Mouse (Mus musculus) limb, embryonic 12.5 days (tissue): Measurements from ENCODE around the gene Olfr1123. TPM values are rescaled to one million over a fixed set of nuclear protein-coding genes. Genes with fewer than 3 reads are reported as not detected.
"Not testable (repeated sequence)": the region's sequence is repeated elsewhere in the genome, so short reads cannot be mapped to it uniquely, and the experiment has no call there.

Source experiments
- ATAC-seq: fragments of 200-750 bp; cut with Nextera tagmentation; 2 replicates; pipeline ENCODE4 v1.8.0; 2017; ENCODE audit warnings: low read depth, moderate TSS enrichment; ENCODE audit not compliant: insufficient number of reproducible peaks, insufficient read depth, low FRiP score, low TSS enrichment
- H3K27ac ChIP-seq: fragments of 300-500 bp; sonication (generic); 2 replicates; pipeline ENCODE4 v1.5.1; 2016; ENCODE audit warnings: mild to moderate bottlenecking, moderate library complexity
- H3K27me3 ChIP-seq: fragments of 300-500 bp; sonication (generic); 2 replicates; pipeline ENCODE4 v1.6.1; 2016; ENCODE audit warnings: mild to moderate bottlenecking, moderate library complexity
- H3K36me3 ChIP-seq: fragments of 300-500 bp; sonication (generic); 2 replicates; pipeline ENCODE4 v1.6.1; 2016; ENCODE audit warnings: mild to moderate bottlenecking, moderate library complexity
- H3K4me1 ChIP-seq: fragments of 300-500 bp; sonication (generic); replicated peaks from 2 replicates; pipeline ENCODE4 v1.6.1; 2016
- H3K4me2 ChIP-seq: fragments of 300-500 bp; sonication (generic); 2 replicates; pipeline ENCODE4 v1.6.1; 2016; ENCODE audit warnings: mild to moderate bottlenecking, moderate library complexity
- H3K4me3 ChIP-seq: fragments of 300-500 bp; sonication (generic); replicated peaks from 2 replicates; pipeline ENCODE4 v1.5.1; 2016; ENCODE audit warnings: mild to moderate bottlenecking
- H3K9ac ChIP-seq: fragments of 300-500 bp; sonication (generic); replicated peaks from 2 replicates; pipeline ENCODE4 v1.6.1; 2016; ENCODE audit warnings: mild to moderate bottlenecking, moderate library complexity
- H3K9me3 ChIP-seq: fragments of 300-500 bp; sonication (generic); 2 replicates; pipeline ENCODE4 v1.6.1; 2016; ENCODE audit warnings: mild to moderate bottlenecking, moderate library complexity
- WGBS: fragments of 180-500 bp; shearing (Covaris S2); methylation state at CpG from one replicate; pipeline ENCODE4 v1.1.7; 2016; 5-methylcytosine and 5-hydroxymethylcytosine counted together
- polyA plus RNA-seq: library from polyadenylated mRNA; unstranded; fragments of >200 nt; fragmentation: Nextera tagmentation; extraction: Ambion mirVana; gene quantifications from 2 replicates; pipeline ENCODE4 v1.2.1, GENCODE M21; 2016

Gene Olfr1123
- not detected in 2 replicates for polyA plus RNA-seq

DNA sequence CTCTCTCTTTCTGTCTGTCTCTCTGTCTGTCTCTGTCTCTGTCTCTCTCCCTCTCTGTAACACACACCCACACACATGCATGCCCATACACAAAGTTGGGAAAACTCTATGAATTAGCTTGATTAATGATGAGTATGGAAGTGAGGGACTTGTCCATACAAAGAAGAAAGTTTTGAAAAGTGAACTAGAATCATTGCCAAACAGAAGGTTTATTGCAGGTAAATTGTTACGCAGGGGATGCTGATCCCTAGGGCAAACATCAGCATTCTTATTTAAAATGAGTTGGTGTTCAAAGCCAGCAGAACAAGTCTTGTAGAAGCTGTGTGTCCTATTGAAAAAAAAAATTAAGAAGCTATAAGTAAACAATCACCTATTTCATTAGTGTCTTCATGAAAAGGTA lies at the start of gene Olfr1123:
Olfr1123 (plus strand) TSS at position 301 of the 400 bp plus-strand sequence.
- H3K4me1 ChIP-seq: no peaks in the 10 kb centered on the region
- WGBS: 80% methylated on average over 1 of the region's 1 CpGs
- ATAC-seq: no peak

DNA sequence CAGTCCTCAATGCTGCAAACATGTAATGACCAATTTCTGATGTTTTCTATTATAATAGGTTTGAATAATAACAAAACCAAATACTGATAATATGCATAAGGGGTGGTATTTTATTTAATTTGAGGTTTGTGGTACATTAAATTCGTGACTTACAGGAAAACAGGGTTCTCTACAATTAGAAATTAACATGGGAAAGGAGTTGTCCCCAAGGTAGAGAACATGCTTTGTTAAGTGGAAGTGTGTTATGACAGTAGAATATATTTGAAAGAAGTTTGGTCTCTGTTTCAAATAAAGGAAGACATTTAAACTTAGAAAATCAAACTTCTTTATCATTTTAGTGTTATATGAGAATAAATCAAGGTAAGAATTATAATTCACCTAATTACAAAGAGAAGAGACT lies 46.8 kb upstream of the Olfr1123 start, which contains the start of gene Olfr1121:
Olfr1121 (plus strand) TSS at position 301 of the 400 bp plus-strand sequence.
- Histone ChIP-seq H3K27me3 (no peaks in the 10 kb centered on the region), H3K9ac (no peak within 1 kb of the TSS), H3K4me1 (no peaks in the 10 kb centered on the region), H3K9me3 (no peaks in the 10 kb centered on the region), H3K4me3 (no peak within 1 kb of the TSS), H3K4me2 (no peak within 1 kb of the TSS), H3K36me3 (no peaks in the 10 kb centered on the region), H3K27ac (no peak within 1 kb of the TSS)
- WGBS: 56% methylated on average over 1 of the region's 1 CpGs
- ATAC-seq: no peak

More for the DNA sequence above, at the start of gene Olfr1123:
- Histone ChIP-seq H3K4me3 (no peak within 1 kb of the TSS), H3K9me3 (no peaks in the 10 kb centered on the region), H3K4me2 (no peak within 1 kb of the TSS), H3K36me3 (no peaks in the 10 kb centered on the region), H3K9ac (no peak within 1 kb of the TSS), H3K27ac (no peak within 1 kb of the TSS), H3K27me3 (no peaks in the 10 kb centered on the region)

DNA sequence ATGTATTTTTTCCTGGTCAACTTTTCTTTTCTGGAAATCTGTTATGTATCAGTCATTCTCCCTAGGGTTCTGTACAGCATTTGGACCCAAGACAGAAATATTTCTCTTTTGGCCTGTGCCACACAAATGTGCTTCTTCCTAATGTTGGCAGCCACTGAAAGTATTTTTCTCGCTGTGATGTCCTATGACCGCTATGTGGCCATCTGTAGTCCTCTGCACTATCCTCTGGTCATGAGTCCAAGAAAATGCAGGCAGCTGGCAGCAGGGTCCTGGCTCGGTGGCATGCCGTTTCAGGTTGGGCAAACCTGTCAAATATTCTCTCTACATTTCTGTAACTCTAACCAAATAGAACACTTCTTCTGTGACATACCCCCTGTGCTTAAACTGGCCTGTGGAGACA lies 44.7 kb upstream of the Olfr1123 start:
- Histone ChIP-seq H3K4me2 (no peak overlapping the region), H3K9ac (no peak overlapping the region), H3K27me3 (no peaks in the 10 kb centered on the region), H3K9me3 (no peaks in the 10 kb centered on the region), H3K4me3 (no peak overlapping the region), H3K36me3 (no peaks in the 10 kb centered on the region), H3K4me1 (no peaks in the 10 kb centered on the region), H3K27ac (no peak overlapping the region)
- WGBS: 93% methylated on average over 4 of the region's 4 CpGs
- ATAC-seq: no peak

DNA sequence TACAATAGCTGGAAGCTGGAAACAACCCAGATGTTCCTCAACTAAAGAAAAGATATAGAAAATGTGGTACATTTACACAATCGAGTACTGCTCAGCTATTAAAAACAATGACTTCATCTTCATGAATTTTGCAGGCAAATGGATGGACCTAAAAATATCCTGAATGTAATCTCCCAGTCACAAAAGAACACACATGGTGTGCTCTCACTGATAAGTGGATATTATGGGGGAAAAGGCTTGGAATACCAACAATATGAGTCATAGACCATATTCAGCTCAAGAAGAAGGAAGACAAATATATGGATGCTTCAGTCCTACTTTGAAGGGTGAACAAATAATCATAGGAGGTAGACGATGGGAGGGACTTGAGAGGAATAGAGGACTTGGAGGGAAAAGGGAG lies 32.5 kb upstream of the Olfr1123 start:
- no peak for ATAC-seq
- WGBS: 90% methylated on average over 2 of the region's 2 CpGs
- H3K36me3 ChIP-seq: no peaks in the 10 kb centered on the region
- H3K27me3 ChIP-seq: no peaks in the 10 kb centered on the region
- H3K9me3 ChIP-seq: no peaks in the 10 kb centered on the region
- no peak overlapping the region for H3K4me2 ChIP-seq
- no peak overlapping the region for H3K9ac ChIP-seq
- no peak overlapping the region for H3K4me3 ChIP-seq
- H3K27ac ChIP-seq: no peak overlapping the region
- H3K4me1 ChIP-seq: no peaks in the 10 kb centered on the region

DNA sequence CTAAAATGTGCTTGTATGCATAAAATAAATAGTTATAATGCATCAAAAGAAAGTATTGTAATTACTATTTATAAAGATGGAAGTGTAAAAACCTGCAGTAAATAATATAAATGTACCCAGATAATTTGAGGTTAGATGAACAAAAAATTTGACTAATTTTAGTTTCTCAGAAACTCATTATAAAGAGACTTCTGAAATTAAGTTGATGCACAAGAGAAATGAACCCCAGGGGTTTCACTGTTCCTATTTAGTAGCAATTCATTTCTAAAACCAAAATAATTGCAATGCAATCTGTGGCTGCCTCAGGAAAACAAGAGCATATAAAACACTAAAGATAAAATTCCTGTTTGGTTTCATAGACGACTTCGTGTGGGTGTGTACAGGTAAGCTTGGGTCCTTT lies 30.9 kb upstream of the Olfr1123 start, which contains the start of gene Olfr1122:
Olfr1122 (plus strand) TSS at position 301 of the 400 bp plus-strand sequence.
- Histone ChIP-seq H3K9me3 (no peaks in the 10 kb centered on the region), H3K9ac (no peak within 1 kb of the TSS), H3K27me3 (no peaks in the 10 kb centered on the region), H3K4me3 (no peak within 1 kb of the TSS), H3K36me3 (no peaks in the 10 kb centered on the region), H3K4me2 (no peak within 1 kb of the TSS), H3K4me1 (no peaks in the 10 kb centered on the region), H3K27ac (no peak within 1 kb of the TSS)
- 82% methylated on average over 2 of the region's 2 CpGs for WGBS
- ATAC-seq: no peak

DNA sequence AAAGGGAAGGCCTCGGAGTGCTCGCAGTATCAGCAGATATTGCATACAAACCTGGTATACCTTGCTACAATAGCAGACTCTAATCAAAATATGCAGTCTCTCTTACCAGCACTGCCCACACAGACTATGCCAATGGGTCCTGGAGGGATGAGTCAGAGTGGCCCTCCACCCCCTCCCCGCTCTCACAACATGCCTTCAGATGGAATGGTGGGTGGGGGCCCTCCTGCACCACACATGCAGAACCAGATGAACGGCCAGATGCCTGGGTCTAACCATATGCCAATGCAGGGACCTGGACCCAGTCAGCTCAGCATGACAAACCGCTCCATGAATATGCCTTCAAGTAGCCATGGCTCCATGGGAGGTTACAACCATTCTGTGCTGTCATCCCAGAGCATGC lies 22.8 kb upstream of the Olfr1123 start:
- H3K27ac ChIP-seq, H3K27me3 ChIP-seq, H3K4me3 ChIP-seq, H3K4me2 ChIP-seq, H3K4me1 ChIP-seq, H3K9me3 ChIP-seq, H3K9ac ChIP-seq, ATAC-seq, H3K36me3 ChIP-seq: not testable (repeated sequence)
- 94% methylated on average over 5 of the region's 5 CpGs for WGBS

DNA sequence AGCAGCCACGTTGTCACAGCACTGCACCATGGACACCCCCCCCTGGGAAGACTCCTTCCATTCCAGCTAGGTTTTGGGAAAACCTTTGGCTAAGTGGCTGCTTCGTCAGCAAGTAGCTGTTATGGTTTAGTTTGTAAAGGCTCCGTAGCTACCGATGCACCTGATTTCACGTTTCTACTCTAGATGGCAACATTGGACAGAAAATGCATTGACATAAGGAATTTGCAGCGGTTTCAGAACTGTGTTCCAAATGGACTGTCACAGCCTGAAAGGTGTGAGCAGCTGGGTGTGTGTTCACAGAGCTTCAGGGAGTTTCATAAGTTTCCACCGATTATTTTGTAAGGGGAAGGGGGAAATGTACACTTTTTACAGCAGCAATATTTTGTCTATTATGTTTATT lies 21.7 kb upstream of the Olfr1123 start:
- not testable (repeated sequence) for ATAC-seq, H3K36me3 ChIP-seq, H3K27ac ChIP-seq, H3K27me3 ChIP-seq, H3K4me2 ChIP-seq, H3K4me3 ChIP-seq, H3K4me1 ChIP-seq, H3K9me3 ChIP-seq, H3K9ac ChIP-seq
- WGBS: 88% methylated on average over 7 of the region's 7 CpGs

DNA sequence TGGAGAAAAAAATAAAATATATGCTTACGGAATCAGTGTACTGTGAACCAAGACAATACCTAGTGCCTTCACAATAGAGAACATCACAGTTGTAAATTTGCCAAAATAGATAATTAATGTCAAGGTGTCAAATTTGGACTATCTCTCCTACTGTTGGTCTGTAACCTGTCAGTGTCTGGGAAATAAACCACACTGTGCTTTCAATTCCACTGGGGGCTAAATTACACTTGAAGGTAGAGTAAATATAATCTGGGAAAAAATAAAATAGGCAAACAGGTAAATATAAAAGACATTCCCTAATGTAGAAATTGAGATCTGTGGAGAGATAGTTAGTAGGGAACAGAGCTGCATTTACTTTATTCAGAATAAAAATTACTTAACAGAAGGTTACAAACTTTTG lies 13.5 kb downstream of the Olfr1123 start, which contains the start of gene Olfr1124:
Olfr1124 (plus strand) TSS at position 301 of the 400 bp plus-strand sequence.
- Histone ChIP-seq H3K9me3 (no peaks in the 10 kb centered on the region), H3K9ac (no peak within 1 kb of the TSS), H3K27ac (no peak within 1 kb of the TSS), H3K4me1 (no peaks in the 10 kb centered on the region), H3K36me3 (no peaks in the 10 kb centered on the region), H3K27me3 (no peaks in the 10 kb centered on the region), H3K4me3 (no peak within 1 kb of the TSS), H3K4me2 (no peak within 1 kb of the TSS)
- no peak for ATAC-seq
- WGBS: 98% methylated on average over 1 of the region's 1 CpGs

DNA sequence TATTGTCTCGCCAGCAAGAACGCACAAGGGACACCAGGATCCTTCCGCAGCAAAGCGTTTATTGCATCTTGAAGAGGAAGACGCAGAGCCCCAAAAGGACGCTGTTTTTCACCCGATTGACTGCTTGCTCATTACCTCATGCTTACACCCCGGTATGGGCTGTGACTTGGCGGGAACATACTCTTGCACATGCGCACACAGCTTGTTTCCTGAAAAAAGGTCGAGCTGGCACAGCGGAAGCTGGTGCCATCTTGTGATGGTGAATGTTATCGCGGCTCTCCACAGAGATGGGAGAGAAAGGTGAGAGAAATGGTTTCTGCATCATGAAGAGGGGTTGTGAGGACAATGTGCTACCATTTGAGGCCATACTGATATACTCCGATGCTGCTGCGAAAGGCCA lies 21.3 kb downstream of the Olfr1123 start:
- Histone ChIP-seq H3K4me3 (no peak overlapping the region), H3K4me1 (no peaks in the 10 kb centered on the region), H3K36me3 (no peaks in the 10 kb centered on the region), H3K4me2 (no peak overlapping the region), H3K27ac (no peak overlapping the region), H3K27me3 (no peaks in the 10 kb centered on the region), H3K9me3 (no peaks in the 10 kb centered on the region), H3K9ac (no peak overlapping the region)
- 92% methylated on average over 16 of the region's 16 CpGs for WGBS
- no peak for ATAC-seq

DNA sequence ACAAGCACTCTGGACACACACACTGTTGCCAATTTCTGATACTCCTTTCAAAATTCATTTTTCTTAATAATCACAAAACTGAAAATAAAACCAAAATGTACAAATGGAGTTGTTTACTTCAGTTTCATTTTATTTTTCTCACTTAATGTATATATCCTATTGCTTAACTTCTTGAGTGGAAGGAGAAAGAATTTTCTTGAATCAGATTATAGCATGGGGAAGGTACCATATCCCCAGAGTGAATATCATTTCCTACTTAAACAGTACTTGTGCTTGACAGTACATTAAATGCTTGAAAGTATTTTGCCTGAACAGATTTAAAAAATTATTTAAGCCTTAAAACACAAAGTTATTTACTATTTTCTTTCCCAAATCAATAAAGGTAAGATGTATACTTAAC lies 37.2 kb downstream of the Olfr1123 start, which contains the start of gene Olfr1126:
Olfr1126 (plus strand) TSS at position 301 of the 400 bp plus-strand sequence.
- Histone ChIP-seq H3K9me3 (no peaks in the 10 kb centered on the region), H3K36me3 (no peaks in the 10 kb centered on the region), H3K27me3 (no peaks in the 10 kb centered on the region), H3K9ac (no peak within 1 kb of the TSS), H3K4me3 (no peak within 1 kb of the TSS), H3K4me1 (no peaks in the 10 kb centered on the region), H3K4me2 (no peak within 1 kb of the TSS), H3K27ac (no peak within 1 kb of the TSS)
- ATAC-seq: no peak

DNA sequence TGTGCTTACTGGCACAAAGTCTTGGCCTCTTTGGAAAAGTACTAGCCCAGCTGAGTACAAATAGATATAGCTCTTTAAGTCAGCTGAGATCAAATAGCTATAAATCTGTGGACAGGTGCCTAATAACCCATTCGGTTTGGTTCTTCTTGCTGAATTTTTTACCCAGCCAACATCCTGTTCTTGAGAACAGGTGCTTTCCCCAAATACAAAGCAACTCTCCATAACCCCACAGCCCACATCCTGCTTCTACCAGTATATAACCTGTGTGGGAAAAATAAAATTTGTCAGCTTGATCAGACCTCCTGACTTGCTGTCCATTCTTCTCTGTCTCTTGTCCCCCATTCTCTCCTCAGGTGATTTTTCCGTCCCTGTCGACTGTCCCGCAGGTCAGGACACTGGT lies 45.3 kb downstream of the Olfr1123 start:
- Histone ChIP-seq H3K4me1 (no peaks in the 10 kb centered on the region), H3K36me3 (no peaks in the 10 kb centered on the region), H3K27me3 (no peaks in the 10 kb centered on the region), H3K4me3 (no peak overlapping the region), H3K27ac (no peak overlapping the region), H3K9me3 (0 out of 2 replicates have a peak, but pooled peaks cover 3% of the 10 kb centered on the region), H3K9ac (no peak overlapping the region), H3K4me2 (no peak overlapping the region)
- 93% methylated on average over 4 of the region's 4 CpGs for whole genome bisulfite sequencing
- no peak for ATAC-seq
